Mouse (Mus musculus): ENCODE data around the gene Fbxl17.

Fbxl17 gene

DNA sequence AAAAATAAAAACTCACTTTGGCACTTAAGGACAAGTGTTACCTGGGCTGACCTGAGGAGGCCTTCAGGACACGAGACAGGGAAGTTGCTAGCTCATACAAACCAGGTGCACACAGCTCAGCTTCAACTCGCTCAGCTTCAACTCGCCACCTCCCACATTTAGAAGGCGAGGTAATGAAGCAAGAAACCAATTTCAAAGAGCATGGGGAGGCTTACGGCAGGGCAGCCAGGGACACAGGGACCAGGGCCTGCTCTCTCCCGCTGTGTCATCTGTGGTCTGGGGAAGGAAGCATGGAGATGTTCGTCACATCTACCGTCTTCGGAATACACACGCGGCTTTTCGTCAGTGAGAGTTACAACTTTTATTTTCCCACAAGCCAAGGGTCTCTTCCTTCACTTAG lies 491.9 kb downstream of the Fbxl17 start:
- in situ Hi-C loops (cut with MboI; ENCODE audit: low sequenced_read_pairs) = no loop called here
